8 mouse cellular contexts compared by ENCODE assay signal in genomic region chr8:72761322-72762051, GRCm38 (mm10). TPM values are rescaled to one million over a fixed set of nuclear protein-coding genes. Genes with fewer than 3 reads are reported as not detected.
DNase-seq lines count a peak whose midpoint lies in the region; ATAC-seq and TF ChIP-seq lines count a peak whose summit lies in the region.

Gene F2rl3, plus strand, starts transcription at chr8:72761880.

- H3K27me3 ChIP-seq in hindbrain, embryonic 10.5 days (ENCODE audit: insufficient read depth, poor library complexity, severe bottlenecking) = no peaks in the 10 kb centered on the region
- no peaks in the 10 kb centered on the region for H3K27me3 ChIP-seq in hindbrain, embryonic 16.5 days (replicated peaks; ENCODE audit: control insufficient read depth, insufficient read depth, low read length)
- H3K27me3 ChIP-seq in intestine, embryonic 14.5 days (replicated peaks; ENCODE audit: control insufficient read depth, insufficient read depth, low read length) = no peaks in the 10 kb centered on the region
- H3K27me3 ChIP-seq in megakaryocyte, embryonic 14.5 days (replicated peaks) = no peaks in the 10 kb centered on the region

- H3K4me1 ChIP-seq in hindbrain, embryonic 10.5 days (replicated peaks) = 0 out of 2 replicates have a peak, but pooled peaks cover under 1% of the 10 kb centered on the region
- H3K4me1 ChIP-seq in hindbrain, embryonic 16.5 days (ENCODE audit: control insufficient read depth, insufficient read depth, low read depth, low read length) = no peaks in the 10 kb centered on the region
- no peaks in the 10 kb centered on the region; the same call in 1 of the 2 replicates for H3K4me1 ChIP-seq in bone marrow, adult 2 months (ENCODE audit: control insufficient read depth, insufficient read depth, low read length)
- no peaks in the 10 kb centered on the region for H3K4me1 ChIP-seq in intestine, embryonic 14.5 days (replicated peaks; ENCODE audit: control insufficient read depth, insufficient read depth, low read length)
- peaks cover 100% of the 10 kb centered on the region for H3K4me1 ChIP-seq in megakaryocyte, embryonic 14.5 days

- H3K9ac ChIP-seq in hindbrain, embryonic 16.5 days (ENCODE audit: low read depth, low read length) = no peak within 1 kb of the TSS
- H3K9ac ChIP-seq in intestine, embryonic 14.5 days (ENCODE audit: low read length) = no peak within 1 kb of the TSS

- H3K27ac ChIP-seq in hindbrain, embryonic 10.5 days = peak within 1 kb of the TSS; percentile 35
- no peak within 1 kb of the TSS for H3K27ac ChIP-seq in hindbrain, embryonic 16.5 days (ENCODE audit: low read depth, low read length)
- no peak within 1 kb of the TSS for H3K27ac ChIP-seq in bone marrow, adult 2 months (ENCODE audit: control insufficient read depth, insufficient read depth, low read depth, low read length, poor library complexity)
- peak within 1 kb of the TSS; percentile 68; the same call in 1 of the 2 replicates for H3K27ac ChIP-seq in intestine, embryonic 14.5 days (ENCODE audit: low read depth)

- no peaks in the 10 kb centered on the region for H3K9me3 ChIP-seq in hindbrain, embryonic 10.5 days
- no peaks in the 10 kb centered on the region for H3K9me3 ChIP-seq in hindbrain, embryonic 16.5 days (ENCODE audit: control insufficient read depth, low read length)
- no peaks in the 10 kb centered on the region for H3K9me3 ChIP-seq in intestine, embryonic 14.5 days (ENCODE audit: control insufficient read depth, low read length)
- H3K9me3 ChIP-seq in megakaryocyte, embryonic 14.5 days = no peaks in the 10 kb centered on the region; the same call in 1 of the 2 replicates

- no peak for TF ChIP-seq CTCF in bone marrow, adult 2 months (IDR thresholded peaks at IDR 0.05; ENCODE audit: control insufficient read depth, insufficient read depth, low read length)

- no peak within 1 kb of the TSS for H3K4me2 ChIP-seq in hindbrain, embryonic 16.5 days (ENCODE audit: low read length)
- peak within 1 kb of the TSS; percentile 0 for H3K4me2 ChIP-seq in intestine, embryonic 14.5 days (ENCODE audit: low read length)

- H3K36me3 ChIP-seq in hindbrain, embryonic 10.5 days = peaks cover 33% of the 10 kb centered on the region
- H3K36me3 ChIP-seq in hindbrain, embryonic 16.5 days (ENCODE audit: control insufficient read depth, insufficient read depth, low read length) = peaks cover 18% of the 10 kb centered on the region
- peaks cover 26% of the 10 kb centered on the region for H3K36me3 ChIP-seq in intestine, embryonic 14.5 days (ENCODE audit: control insufficient read depth, insufficient read depth, low read length)
- H3K36me3 ChIP-seq in megakaryocyte, embryonic 14.5 days (replicated peaks; ENCODE audit: low read length) = peaks cover 78% of the 10 kb centered on the region

- H3K4me3 ChIP-seq in hindbrain, embryonic 10.5 days = no peak within 1 kb of the TSS
- H3K4me3 ChIP-seq in hindbrain, embryonic 16.5 days (ENCODE audit: low read length) = no peak within 1 kb of the TSS
- peak within 1 kb of the TSS; percentile 33 for H3K4me3 ChIP-seq in bone marrow, adult 2 months (replicated peaks; ENCODE audit: control insufficient read depth, low read depth, low read length)
- no peak within 1 kb of the TSS for H3K4me3 ChIP-seq in intestine, embryonic 14.5 days (ENCODE audit: low read depth, low read length)
- peak within 1 kb of the TSS; percentile 93 for H3K4me3 ChIP-seq in megakaryocyte, embryonic 14.5 days (replicated peaks)

- 0 out of 2 replicates have a peak, but pooled peaks have one; percentile 19 for TF ChIP-seq POLR2A in bone marrow, adult 2 months (IDR thresholded peaks at IDR 0.05; ENCODE audit: borderline replicate concordance, control insufficient read depth, low read depth, low read length)

- DNase-seq in hindbrain, embryonic 10.5 days (ENCODE audit: low spot score) = no peak
- DNase-seq in intestine, embryonic 14.5 days (ENCODE audit: low spot score) = no peak
- DNase-seq in right cerebral cortex, adult 18-20 months = no peak
- DNase-seq in left cerebral cortex, adult 8-10 months (ENCODE audit: low spot score in 2 of 2) = no peak
- DNase-seq in frontal cortex, postnatal 14 days (ENCODE audit: low spot score in 2 of 2) = no peak

- no peak for ATAC-seq in hindbrain, embryonic 16.5 days
- no peak for ATAC-seq in intestine, embryonic 14.5 days (replicated peaks; ENCODE audit: low FRiP score, low TSS enrichment, low read depth)

- WGBS in hindbrain, embryonic 10.5 days = 81% methylated on average over 7 of the region's 7 CpGs
- WGBS in hindbrain, embryonic 16.5 days = 87% methylated on average over 7 of the region's 7 CpGs
- 6% methylated on average over 7 of the region's 7 CpGs for WGBS in bone marrow, adult 2 months
- WGBS in intestine, embryonic 14.5 days = 57% methylated on average over 7 of the region's 7 CpGs

RNA-seq across cellular contexts. Expression of gene F2rl3, which starts in this region (rescaled TPM):
- polyA plus RNA-seq in hindbrain, embryonic 10.5 days (2016; fragmentation: Nextera tagmentation; extraction: Ambion mirVana) = 1.9 and 2.5 TPM in 2 replicates
- 0.40 and 0.46 TPM in 2 replicates for polyA plus RNA-seq in hindbrain, embryonic 16.5 days (2015; fragmentation: Nextera tagmentation; extraction: Ambion mirVana)
- 7.4 and 12.7 TPM in 2 replicates for polyA plus RNA-seq in bone marrow, adult 2 months (2011; ENCODE audit: insufficient read depth, insufficient read length, low replicate concordance, missing spikeins)
- 5.0 and 5.8 TPM in 2 replicates for polyA plus RNA-seq in intestine, embryonic 14.5 days (2014; fragmentation: Nextera tagmentation; extraction: Ambion mirVana)
- 116 and 408 TPM in 2 replicates for polyA plus RNA-seq in megakaryocyte, embryonic 14.5 days (2012; ENCODE audit: insufficient read depth, low replicate concordance)
- total RNA-seq in left cerebral cortex, adult 8-10 months (2022) = under 1 TPM in 1 of 4 experiments, not detected in 3; 0.34 TPM

Comparison
In these comparisons a context has a peak if more than half of its experiments do, and no peak if none do; other contexts are left out.
1. H3K27ac ChIP-seq: peak in hindbrain, embryonic 10.5 days (single experiment) and intestine, embryonic 14.5 days (single experiment); none in hindbrain, embryonic 16.5 days (single experiment) and bone marrow, adult 2 months (single experiment).
2. H3K4me3 ChIP-seq: peak in bone marrow, adult 2 months (single experiment) and megakaryocyte, embryonic 14.5 days (single experiment); none in hindbrain, embryonic 10.5 days (single experiment), hindbrain, embryonic 16.5 days (single experiment) and intestine, embryonic 14.5 days (single experiment).